Mouse (Mus musculus): ENCODE measurements at regions not wholly inside any gene's neighbourhood (a gene's known extent, or its start where the extent isn't known, plus 50 kb on each side); places are given as distances from the start of the nearest gene placed in this dataset.

GRCm38 (mm10) chr5:99840884-99841283 lies 65.2 kb upstream of the Vamp9 start:
- TF ChIP-seq CTCF (IDR thresholded peaks at IDR 0.05): no peak
- in situ Hi-C loops (cut with MboI; ENCODE audit: low pct_unique_long_range_greater_than_20kb): no loop called here
- ChIA-PET POLR2A (no interaction called here), CTCF (no interaction called here)
- ATAC-seq (no peak), DNase-seq (ENCODE audit: low read depth, low spot score) (no peak)
- H3K27me3 ChIP-seq: peaks cover 12% of the 10 kb centered on the region

- DNase-seq (ENCODE audit: low read depth, low spot score) (no peak), ATAC-seq (no peak)
- TF ChIP-seq CTCF (IDR thresholded peaks at IDR 0.05): no peak
- peaks cover 6% of the 10 kb centered on the region for H3K27me3 ChIP-seq
- in situ Hi-C loops (cut with MboI; ENCODE audit: low pct_unique_long_range_greater_than_20kb): no loop called here
- ChIA-PET POLR2A (no interaction called here), CTCF (interaction anchor here (1.8 kb wide), 1 partner anchor 12 kb away, joined by 4 read pairs; no protein-coding TSS in a partner anchor)
Measured at GRCm38 (mm10) chr5:99845565-99846255, 60.3 kb upstream of the Vamp9 start.

GRCm38 (mm10) chr5:99848158-99848988 lies 57.7 kb upstream of the Vamp9 start:
- TF ChIP-seq CTCF (IDR thresholded peaks at IDR 0.05): no peak
- in situ Hi-C loops (cut with MboI; ENCODE audit: low pct_unique_long_range_greater_than_20kb): no loop called here
- ChIA-PET POLR2A (no interaction called here), CTCF (no interaction called here)
- peaks cover 16% of the 10 kb centered on the region for H3K27me3 ChIP-seq
- ATAC-seq (no peak), DNase-seq (ENCODE audit: low read depth, low spot score) (no peak)

- POLR2A ChIA-PET: no interaction called here
Measured at GRCm38 (mm10) chr5:99849001-99849400, 57.1 kb upstream of the Vamp9 start.

GRCm38 (mm10) chr5:99852316-99852715 lies 53.7 kb upstream of the Vamp9 start:
- in situ Hi-C loops (cut with MboI; ENCODE audit: low pct_unique_long_range_greater_than_20kb): no loop called here
- ChIA-PET CTCF (no interaction called here), POLR2A (no interaction called here)
- ATAC-seq (no peak), DNase-seq (ENCODE audit: low read depth, low spot score) (no peak)
- TF ChIP-seq CTCF (IDR thresholded peaks at IDR 0.05): no peak
- H3K27me3 ChIP-seq: peaks cover 20% of the 10 kb centered on the region

More at GRCm38 (mm10) chr5:99849001-99849400, 57.1 kb upstream of the Vamp9 start:
- ATAC-seq: no peak
- CTCF ChIA-PET: no interaction called here
- in situ Hi-C loops (cut with MboI; ENCODE audit: low pct_unique_long_range_greater_than_20kb): no loop called here
- DNase-seq (ENCODE audit: low read depth, low spot score): no peak
- peaks cover 16% of the 10 kb centered on the region for H3K27me3 ChIP-seq
- no peak for TF ChIP-seq CTCF (IDR thresholded peaks at IDR 0.05)

Data from Patski (cell line).